Mouse (Mus musculus) liver, embryonic 14.5 days (tissue): ENCODE data around the gene Pirt. TPM values are rescaled to one million over a fixed set of nuclear protein-coding genes. Genes with fewer than 3 reads are reported as not detected.

Experiments
- ATAC-seq: fragments of 200-750 bp; cut with Nextera tagmentation; 2 replicates; pipeline ENCODE4 v1.8.0; 2017; ENCODE audit warnings: moderate number of reproducible peaks, mild to moderate bottlenecking, moderate library complexity; ENCODE audit not compliant: insufficient read depth
- DNase-seq, 3 experiments: peaks; one replicate each; pipeline ENCODE4 v3.0.0-alpha.2; 2012 to 2013; ENCODE audit warnings: low read depth in 3 of 3, low spot score in 3 of 3
- H3K27ac ChIP-seq: fragments of 300-500 bp; sonication (generic); 2 replicates; pipeline ENCODE4 v1.5.1; 2014; ENCODE audit warnings: moderate library complexity, mild to moderate bottlenecking, control low read depth, inconsistent platforms
- H3K27me3 ChIP-seq: fragments of 300-500 bp; sonication (generic); 2 replicates; pipeline ENCODE4 v1.6.1; 2014; ENCODE audit warnings: mild to moderate bottlenecking, low read length, moderate library complexity; ENCODE audit not compliant: control insufficient read depth, insufficient read depth
- H3K36me3 ChIP-seq: fragments of 300-500 bp; sonication (generic); replicated peaks from 2 replicates; pipeline ENCODE4 v1.6.1; 2014; ENCODE audit warnings: low read depth; ENCODE audit not compliant: control insufficient read depth, insufficient read depth
- H3K4me1 ChIP-seq, 2 experiments: fragments of 200-500 bp in 1 of 2; fragments of 300-500 bp in 1 of 2; sonication (generic) in 1 of 2; replicated peaks; 2 replicates each; pipeline ENCODE4 v1.6.1; 2012 to 2014; ENCODE audit warnings: antibody characterized with exemption in 1 of 2, inconsistent platforms in 1 of 2, low read length in 1 of 2; ENCODE audit not compliant: control insufficient read depth in 2 of 2, insufficient read depth in 2 of 2
- H3K4me2 ChIP-seq: fragments of 300-500 bp; sonication (generic); 2 replicates; pipeline ENCODE4 v1.6.1; 2014; ENCODE audit warnings: low read depth, mild to moderate bottlenecking, control low read depth, moderate library complexity
- H3K4me3 ChIP-seq, 2 experiments: fragments of 200-500 bp in 1 of 2; fragments of 300-500 bp in 1 of 2; sonication (generic) in 1 of 2; 2 replicates each; pipeline ENCODE4 v1.5.1; 2012 to 2014; ENCODE audit warnings: low read depth in 2 of 2, low read length in 2 of 2, mild to moderate bottlenecking in 2 of 2, control low read depth in 1 of 2, inconsistent platforms in 1 of 2, moderate library complexity in 1 of 2; ENCODE audit not compliant: insufficient read depth in 1 of 2
- H3K9ac ChIP-seq: fragments of 300-500 bp; sonication (generic); replicated peaks from 2 replicates; pipeline ENCODE4 v1.6.1; 2014; ENCODE audit warnings: mild to moderate bottlenecking, control low read depth, moderate library complexity
- H3K9me3 ChIP-seq: fragments of 300-500 bp; sonication (generic); 2 replicates; pipeline ENCODE4 v1.6.1; 2016; ENCODE audit warnings: low read length, mixed read lengths; ENCODE audit not compliant: control insufficient read depth
- CTCF ChIP-seq: IDR thresholded peaks from 2 replicates; pipeline ENCODE4 v1.5.1; 2016; ENCODE audit warnings: antibody characterized with exemption, low read depth, control low read depth
- EP300 ChIP-seq: IDR thresholded peaks from 2 replicates; pipeline ENCODE4 v1.6.1; 2016; ENCODE audit warnings: antibody characterized with exemption, low read depth
- WGBS: fragments of 180-500 bp; shearing (Covaris S2); extraction: QIAGEN DNeasy Blood & Tissue Kit; methylation state at CpG from one replicate; pipeline ENCODE4 v1.1.7; 2014; ENCODE audit not compliant: insufficient replicate concordance; 5-methylcytosine and 5-hydroxymethylcytosine counted together
- polyA plus RNA-seq, 2 experiments: library from polyadenylated mRNA; depleted of rRNA in 1 of 2; stranded (reverse) in 1 of 2; unstranded in 1 of 2; fragments of >200 nt; fragmentation: Nextera tagmentation in 1 of 2; extraction: Ambion mirVana in 1 of 2; gene quantifications; 2 replicates each; pipeline versions ENCODE4 v1.2.1 to v1.2.3; 2012 to 2014

Pirt gene
- polyA plus RNA-seq, 2 experiments = not detected

DNA sequence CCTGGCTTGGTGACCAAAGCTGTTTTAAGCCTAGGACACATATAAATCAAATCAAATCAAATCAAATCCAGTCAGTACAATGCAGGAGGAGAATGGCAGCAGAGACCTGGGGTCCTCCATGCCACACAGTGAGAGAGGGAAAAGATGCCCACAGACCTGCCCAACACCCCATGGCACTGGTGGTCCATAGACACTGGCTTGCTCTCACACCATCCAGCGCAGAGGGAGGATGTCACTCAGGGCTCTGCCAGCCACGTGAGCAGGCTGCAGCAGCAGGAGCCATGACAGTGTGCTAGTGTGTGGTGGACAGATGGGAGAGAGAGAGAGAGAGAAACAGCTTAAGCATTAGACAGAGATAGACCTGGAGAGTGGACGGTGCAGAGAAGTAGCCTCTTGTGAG, 19.2 kb upstream of the Pirt start:
- no peak for DNase-seq
- no peaks in the 10 kb centered on the region for H3K9me3 ChIP-seq
- ATAC-seq = no peak
- H3K36me3 ChIP-seq = no peaks in the 10 kb centered on the region
- no peak overlapping the region for H3K4me2 ChIP-seq
- no peaks in the 10 kb centered on the region for H3K4me1 ChIP-seq
- WGBS = 63% methylated on average over 3 of the region's 3 CpGs
- H3K27ac ChIP-seq = no peak overlapping the region
- TF ChIP-seq CTCF = no peak
- no peak overlapping the region for H3K4me3 ChIP-seq
- no peak overlapping the region for H3K9ac ChIP-seq
- H3K27me3 ChIP-seq = no peaks in the 10 kb centered on the region

DNA sequence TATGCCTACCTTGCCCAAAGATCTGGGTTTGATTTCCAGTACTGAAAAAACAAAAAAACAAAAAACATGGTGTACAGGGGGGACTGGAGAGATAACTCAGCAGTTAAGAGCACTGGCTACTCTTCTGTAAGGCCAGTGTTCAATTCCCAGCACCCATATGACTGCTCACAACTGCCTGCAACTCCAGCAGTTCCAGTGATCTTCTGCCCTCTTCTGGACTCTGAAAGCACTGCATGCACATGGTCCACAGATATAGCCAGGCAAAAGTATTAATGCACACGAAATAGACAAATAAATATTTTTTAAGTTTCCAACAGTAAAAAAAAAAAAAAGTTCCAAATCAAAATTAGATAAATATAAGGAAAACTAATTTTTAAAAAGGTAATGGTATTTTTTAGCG, 13.0 kb upstream of the Pirt start:
- no peak for DNase-seq
- ATAC-seq = no peak
- WGBS = 50% methylated on average over 2 of the region's 2 CpGs
- H3K36me3 ChIP-seq = no peaks in the 10 kb centered on the region
- H3K4me1 ChIP-seq = no peaks in the 10 kb centered on the region
- no peak overlapping the region for H3K4me2 ChIP-seq
- no peaks in the 10 kb centered on the region for H3K9me3 ChIP-seq
- TF ChIP-seq CTCF = peak; percentile 31
- TF ChIP-seq EP300 = no peak
- no peak overlapping the region for H3K9ac ChIP-seq
- H3K27me3 ChIP-seq = no peaks in the 10 kb centered on the region; the same call in 1 of the 2 replicates
- no peak overlapping the region for H3K4me3 ChIP-seq
- H3K27ac ChIP-seq = no peak overlapping the region

DNA sequence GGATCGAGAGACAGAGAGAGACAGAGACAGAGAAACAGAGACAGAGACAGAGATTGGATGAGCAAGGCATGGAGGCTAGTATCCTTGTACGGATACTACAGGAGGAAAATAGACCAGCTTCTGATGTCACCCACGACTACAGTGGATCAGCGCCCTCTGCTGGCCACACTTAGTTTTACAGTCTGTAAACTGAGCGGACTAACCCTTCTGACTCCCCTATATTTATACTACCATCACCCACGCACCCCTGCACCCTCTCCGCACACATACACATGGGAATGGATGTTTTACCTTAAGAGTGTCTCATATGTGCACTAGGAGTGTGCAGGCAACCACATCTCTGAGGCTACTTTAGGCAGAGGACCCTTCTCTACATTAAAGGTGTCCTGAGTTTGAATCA, 12.4 kb upstream of the Pirt start:
- DNase-seq (peak in 2 of 3 experiments; percentile 9 to 23), ATAC-seq (no peak)
- H3K4me3 ChIP-seq = no peak overlapping the region
- TF ChIP-seq CTCF (peak; percentile 81), EP300 (no peak)
- H3K4me1 ChIP-seq = no peaks in the 10 kb centered on the region
- no peaks in the 10 kb centered on the region; the same call in 1 of the 2 replicates for H3K27me3 ChIP-seq
- WGBS = 17% methylated on average over 7 of the region's 7 CpGs
- H3K4me2 ChIP-seq = no peak overlapping the region
- no peaks in the 10 kb centered on the region for H3K9me3 ChIP-seq
- H3K27ac ChIP-seq = no peak overlapping the region
- no peaks in the 10 kb centered on the region for H3K36me3 ChIP-seq
- no peak overlapping the region for H3K9ac ChIP-seq

DNA sequence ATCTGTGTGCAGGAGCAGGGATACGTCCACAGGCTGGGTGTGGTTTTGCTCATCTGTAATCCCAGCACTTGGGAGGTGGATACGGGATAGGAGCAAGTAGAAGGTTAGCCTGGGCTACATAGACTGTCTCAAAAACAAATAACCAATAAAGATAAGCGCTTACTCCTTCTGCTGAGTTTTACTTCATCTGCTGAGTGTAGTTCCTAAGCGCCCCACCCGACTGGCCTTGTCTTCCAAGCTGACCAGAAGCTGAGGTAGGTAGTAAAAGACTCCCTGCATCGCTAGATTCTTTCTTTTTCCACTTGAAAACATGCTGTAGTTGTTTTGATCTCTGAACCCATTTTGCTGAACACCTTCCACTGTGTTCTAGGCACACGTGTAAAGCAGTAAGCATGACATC, 9.0 kb upstream of the Pirt start:
- no peaks in the 10 kb centered on the region for H3K9me3 ChIP-seq
- H3K27me3 ChIP-seq = no peaks in the 10 kb centered on the region; the same call in 1 of the 2 replicates
- no peak for ATAC-seq
- no peak overlapping the region for H3K4me3 ChIP-seq
- WGBS = 61% methylated on average over 7 of the region's 7 CpGs
- no peaks in the 10 kb centered on the region; a peak in 1 of 4 replicates for H3K4me1 ChIP-seq
- H3K36me3 ChIP-seq = no peaks in the 10 kb centered on the region
- H3K9ac ChIP-seq = no peak overlapping the region
- H3K27ac ChIP-seq = no peak overlapping the region
- no peak overlapping the region for H3K4me2 ChIP-seq
- no peak for TF ChIP-seq CTCF
- DNase-seq = no peak

DNA sequence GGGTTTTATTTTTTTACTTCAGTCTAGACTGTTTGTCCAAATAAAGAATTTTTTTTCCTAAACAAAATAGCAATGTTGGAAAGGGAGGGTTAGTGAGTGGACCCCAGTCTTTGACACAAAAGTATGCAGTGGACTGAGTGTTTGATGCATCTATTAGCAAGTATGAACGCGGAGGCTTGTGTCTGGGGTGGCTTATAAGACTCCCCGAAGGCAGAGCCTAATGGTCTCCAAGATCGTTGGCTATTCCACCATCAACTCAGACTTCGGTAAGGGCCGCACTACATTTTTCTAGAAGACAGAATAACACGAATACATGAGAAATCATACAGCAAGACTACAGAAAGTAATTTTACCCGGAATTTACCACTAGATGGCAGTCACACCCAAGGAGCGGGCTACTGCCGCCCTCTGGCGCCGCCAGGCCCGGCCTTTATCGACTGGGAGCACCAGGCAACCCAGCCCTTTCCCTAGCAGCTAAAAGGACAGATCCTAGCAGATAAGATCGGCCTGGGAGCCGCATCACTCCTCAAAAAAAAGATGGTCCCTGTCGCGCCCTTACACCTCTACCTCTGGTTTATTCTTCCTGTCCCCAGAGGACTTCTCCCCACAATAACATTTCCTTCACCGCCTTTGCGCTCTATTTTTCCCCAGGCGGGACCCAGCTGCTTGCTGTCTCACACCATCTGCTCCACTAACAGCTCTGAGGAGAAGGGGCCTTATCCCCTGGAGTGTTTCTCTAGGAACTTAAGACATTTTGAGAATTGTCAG, 6.0 kb upstream of the Pirt start:
- Histone ChIP-seq H3K4me1 (no peaks in the 10 kb centered on the region; a peak in 1 of 4 replicates), H3K9ac (no peak overlapping the region; the same call in 1 of the 2 replicates), H3K36me3 (no peaks in the 10 kb centered on the region), H3K9me3 (no peaks in the 10 kb centered on the region), H3K4me3 (no peak overlapping the region), H3K27me3 (no peaks in the 10 kb centered on the region; the same call in 1 of the 2 replicates), H3K4me2 (peak overlapping the region; percentile 21; the same call in 1 of the 2 replicates), H3K27ac (no peak overlapping the region)
- TF ChIP-seq EP300 (0 out of 2 replicates have a peak, but pooled peaks have one; percentile 47), CTCF (peak; percentile 84)
- peak; percentile 79 for ATAC-seq
- DNase-seq = peak; percentile 30 to 52 (median 33)
- WGBS = 15% methylated on average over 21 of the region's 21 CpGs
